Mouse (Mus musculus) liver, postnatal 0 days (tissue): ENCODE measurements around the gene Padi6. TPM values are rescaled to one million over a fixed set of nuclear protein-coding genes. Genes with fewer than 3 reads are reported as not detected.

Experiments used
- ATAC-seq: fragments of 200-750 bp; cut with Nextera tagmentation; 2 replicates; pipeline ENCODE4 v1.8.0; 2017; ENCODE audit warnings: mild to moderate bottlenecking, moderate library complexity
- DNase-seq: peaks from one replicate; pipeline ENCODE4 v3.0.0-alpha.2; 2016
- H3K27ac ChIP-seq: fragments of 300-500 bp; sonication (generic); 2 replicates; pipeline ENCODE4 v1.5.1; 2014; ENCODE audit warnings: antibody characterized with exemption, moderate library complexity, mild to moderate bottlenecking, low read depth
- H3K27me3 ChIP-seq: fragments of 300-500 bp; sonication (generic); 2 replicates; pipeline ENCODE4 v1.6.1; 2014; ENCODE audit warnings: low read length, control low read depth, mixed read lengths; ENCODE audit not compliant: insufficient read depth
- H3K36me3 ChIP-seq: fragments of 300-500 bp; sonication (generic); replicated peaks from 2 replicates; pipeline ENCODE4 v1.6.1; 2014; ENCODE audit warnings: mild to moderate bottlenecking, control low read depth, low read length, moderate library complexity, mixed read lengths; ENCODE audit not compliant: insufficient read depth
- H3K4me1 ChIP-seq: fragments of 300-500 bp; sonication (generic); 2 replicates; pipeline ENCODE4 v1.6.1; 2014; ENCODE audit warnings: antibody characterized with exemption, mild to moderate bottlenecking, control low read depth; ENCODE audit not compliant: insufficient read depth
- H3K4me2 ChIP-seq: fragments of 300-500 bp; sonication (generic); 2 replicates; pipeline ENCODE4 v1.6.1; 2014; ENCODE audit warnings: low read depth, mild to moderate bottlenecking, low read length, moderate library complexity, mixed read lengths
- H3K4me3 ChIP-seq: fragments of 300-500 bp; sonication (generic); 2 replicates; pipeline ENCODE4 v1.5.1; 2014; ENCODE audit warnings: low read depth, low read length
- H3K9ac ChIP-seq: fragments of 300-500 bp; sonication (generic); replicated peaks from 2 replicates; pipeline ENCODE4 v1.6.1; 2014; ENCODE audit warnings: mild to moderate bottlenecking, moderate library complexity
- H3K9me3 ChIP-seq: fragments of 300-500 bp; sonication (generic); 2 replicates; pipeline ENCODE4 v1.6.1; 2016; ENCODE audit warnings: mild to moderate bottlenecking, control low read depth, low read length, mixed read lengths
- CTCF ChIP-seq: sonication (generic); IDR thresholded peaks from 2 replicates; pipeline ENCODE4 v1.5.1; 2016; ENCODE audit warnings: antibody characterized with exemption, low read depth
- EP300 ChIP-seq: IDR thresholded peaks from 2 replicates; pipeline ENCODE4 v1.6.1; 2016; ENCODE audit warnings: antibody characterized with exemption, low read depth, mild to moderate bottlenecking
- WGBS: fragments of 180-500 bp; shearing (Covaris S2); extraction: QIAGEN DNeasy Blood & Tissue Kit; methylation state at CpG from one replicate; pipeline ENCODE4 v1.1.7; 2014; ENCODE audit not compliant: insufficient replicate concordance; 5-methylcytosine and 5-hydroxymethylcytosine counted together
- polyA plus RNA-seq: library from polyadenylated mRNA; unstranded; fragments of >200 nt; fragmentation: Nextera tagmentation; extraction: Ambion mirVana; gene quantifications from 2 replicates; pipeline ENCODE4 v1.2.1, GENCODE M21; 2015

Padi6 gene
- polyA plus RNA-seq, 1 experiment from 2014 or later: not detected

DNA sequence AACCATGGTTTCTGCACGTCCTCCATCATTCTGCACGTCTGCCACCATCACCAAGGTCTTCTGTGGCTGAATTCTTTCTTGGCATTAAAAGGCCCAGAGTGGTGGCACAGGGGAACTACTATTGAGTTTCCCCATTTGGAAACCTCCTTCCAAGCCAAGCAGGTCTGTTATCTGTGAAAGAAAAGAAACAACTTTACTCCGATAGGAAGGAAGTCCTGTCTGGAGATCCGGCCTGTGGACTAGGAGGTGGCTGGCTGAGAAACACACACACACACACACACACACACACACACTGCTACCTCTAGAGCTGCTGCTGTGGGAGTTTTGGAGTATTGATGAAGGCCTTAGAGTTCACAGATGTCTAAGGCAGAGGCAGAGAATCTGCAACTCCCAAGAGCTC is 48.9 kb downstream of the Padi6 start:
- Histone ChIP-seq H3K4me3 (no peak overlapping the region), H3K9me3 (no peaks in the 10 kb centered on the region), H3K27me3 (no peaks in the 10 kb centered on the region), H3K4me2 (no peak overlapping the region), H3K4me1 (peaks cover 28% of the 10 kb centered on the region), H3K9ac (no peak overlapping the region), H3K27ac (no peak overlapping the region), H3K36me3 (no peaks in the 10 kb centered on the region)
- 34% methylated on average over 4 of the region's 4 CpGs for WGBS
- no peak for ATAC-seq
- no peak for DNase-seq
- TF ChIP-seq CTCF: no peak
- TF ChIP-seq EP300: no peak

DNA sequence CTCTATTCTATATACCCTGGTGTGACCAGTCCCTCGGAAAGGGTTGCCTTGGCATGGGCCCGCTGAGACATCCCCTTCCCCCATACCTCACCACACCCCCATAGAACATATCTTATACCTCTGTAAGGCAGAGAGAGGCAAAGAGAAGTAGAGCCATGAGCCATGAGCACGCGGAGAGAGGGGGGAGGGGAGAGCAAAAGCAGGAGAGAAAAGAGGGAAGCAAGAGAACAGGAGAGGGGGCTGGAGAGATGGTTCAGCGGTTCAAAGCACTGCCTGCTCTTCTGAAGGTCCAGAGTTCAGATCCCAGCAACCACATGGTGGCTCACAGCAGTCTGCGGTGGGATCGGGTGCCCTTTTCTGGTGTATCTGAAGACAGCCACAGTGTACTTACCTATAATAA is 51.0 kb downstream of the Padi6 start:
- Histone ChIP-seq H3K4me1 (peaks cover 28% of the 10 kb centered on the region), H3K36me3 (no peaks in the 10 kb centered on the region), H3K27me3 (no peaks in the 10 kb centered on the region), H3K27ac (no peak overlapping the region), H3K9me3 (no peaks in the 10 kb centered on the region), H3K4me2 (no peak overlapping the region), H3K4me3 (no peak overlapping the region), H3K9ac (no peak overlapping the region)
- DNase-seq: no peak
- ATAC-seq: no peak
- no peak for TF ChIP-seq EP300
- TF ChIP-seq CTCF: no peak
- WGBS: 50% methylated on average over 7 of the region's 7 CpGs

DNA sequence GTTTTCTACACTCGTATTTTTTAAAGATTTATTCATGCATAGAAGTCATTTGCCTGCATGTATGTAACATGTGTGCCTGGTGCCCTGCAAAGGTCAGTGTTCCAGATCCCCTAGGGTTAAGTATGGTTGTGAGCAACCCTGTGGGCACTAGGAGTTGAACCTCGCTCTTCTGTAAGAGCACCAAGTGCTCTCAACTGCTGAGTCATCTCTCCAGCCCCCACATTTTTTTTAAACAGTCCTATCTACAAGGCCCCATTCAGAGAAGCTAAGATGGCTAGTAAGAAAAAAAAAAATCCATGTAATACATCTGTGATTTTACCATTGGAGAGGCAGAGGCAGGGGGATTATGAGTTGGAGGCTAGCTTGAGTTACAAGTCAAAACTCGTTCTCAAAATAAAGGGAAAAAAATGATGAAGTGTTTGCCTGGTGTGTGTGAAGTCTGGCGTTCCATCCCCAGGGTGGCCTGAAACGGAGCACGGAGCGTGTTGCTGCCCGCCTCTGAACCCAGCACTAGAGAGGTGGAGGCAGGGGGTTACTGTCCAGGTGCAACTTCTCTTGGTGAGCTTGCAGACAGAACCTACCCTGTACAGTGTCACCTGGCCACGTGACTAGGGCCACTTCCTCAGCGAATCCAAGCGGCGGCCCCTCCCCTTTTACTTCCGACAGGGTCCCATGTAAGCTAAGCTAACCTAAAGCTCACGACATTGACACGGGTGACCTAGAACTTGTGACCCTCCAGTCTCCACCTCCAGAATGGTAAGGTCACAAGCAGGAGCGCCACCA is 52.4 kb downstream of the Padi6 start:
- peaks cover 24% of the 10 kb centered on the region for H3K4me1 ChIP-seq
- WGBS: 57% methylated on average over 16 of the region's 16 CpGs
- H3K36me3 ChIP-seq: no peaks in the 10 kb centered on the region
- no peaks in the 10 kb centered on the region for H3K9me3 ChIP-seq
- H3K4me2 ChIP-seq: peak overlapping the region; percentile 28; the same call in 1 of the 2 replicates
- H3K27me3 ChIP-seq: no peaks in the 10 kb centered on the region
- TF ChIP-seq CTCF: no peak
- no peak for TF ChIP-seq EP300
- DNase-seq (no peak), ATAC-seq (peak; percentile 43)
- no peak overlapping the region for H3K9ac ChIP-seq
- H3K27ac ChIP-seq: peak overlapping the region; percentile 37; the same call in 1 of the 2 replicates
- no peak overlapping the region for H3K4me3 ChIP-seq

DNA sequence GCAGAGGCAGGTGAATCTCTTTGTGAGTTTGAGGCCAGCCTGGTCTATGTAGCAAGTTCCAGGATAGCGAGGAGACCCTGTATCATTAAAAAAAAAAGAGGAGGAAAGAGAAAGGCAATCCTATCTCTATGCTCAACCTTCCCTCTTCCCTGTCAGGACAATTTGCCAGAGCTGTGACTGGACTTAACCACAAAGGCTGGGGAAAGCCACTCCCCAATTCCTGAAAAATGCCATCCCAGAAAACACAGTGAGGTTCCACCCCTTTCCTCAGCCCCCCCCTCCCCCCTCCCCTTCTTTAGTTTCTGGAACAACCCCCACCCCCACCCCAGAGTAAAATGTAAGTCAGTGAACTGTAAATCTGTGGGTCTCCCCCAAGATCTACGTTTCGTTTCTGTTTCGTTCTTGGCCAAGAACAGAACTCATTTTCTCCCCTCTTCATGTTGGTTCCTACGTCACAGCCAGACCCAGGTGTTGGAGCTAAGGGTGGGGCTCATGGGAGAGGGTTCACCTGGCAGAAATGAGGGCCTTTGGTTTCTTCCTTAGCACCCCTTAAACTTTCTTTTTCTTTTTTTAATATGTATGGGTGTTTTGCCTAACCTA is 53.5 kb downstream of the Padi6 start:
- Histone ChIP-seq H3K36me3 (no peaks in the 10 kb centered on the region), H3K4me2 (no peak overlapping the region), H3K4me1 (peaks cover 35% of the 10 kb centered on the region), H3K9ac (no peak overlapping the region), H3K4me3 (no peak overlapping the region), H3K27me3 (no peaks in the 10 kb centered on the region), H3K27ac (no peak overlapping the region), H3K9me3 (no peaks in the 10 kb centered on the region)
- 71% methylated on average over 5 of the region's 5 CpGs for WGBS
- ATAC-seq: no peak
- DNase-seq: no peak
- no peak for TF ChIP-seq EP300
- TF ChIP-seq CTCF: no peak

DNA sequence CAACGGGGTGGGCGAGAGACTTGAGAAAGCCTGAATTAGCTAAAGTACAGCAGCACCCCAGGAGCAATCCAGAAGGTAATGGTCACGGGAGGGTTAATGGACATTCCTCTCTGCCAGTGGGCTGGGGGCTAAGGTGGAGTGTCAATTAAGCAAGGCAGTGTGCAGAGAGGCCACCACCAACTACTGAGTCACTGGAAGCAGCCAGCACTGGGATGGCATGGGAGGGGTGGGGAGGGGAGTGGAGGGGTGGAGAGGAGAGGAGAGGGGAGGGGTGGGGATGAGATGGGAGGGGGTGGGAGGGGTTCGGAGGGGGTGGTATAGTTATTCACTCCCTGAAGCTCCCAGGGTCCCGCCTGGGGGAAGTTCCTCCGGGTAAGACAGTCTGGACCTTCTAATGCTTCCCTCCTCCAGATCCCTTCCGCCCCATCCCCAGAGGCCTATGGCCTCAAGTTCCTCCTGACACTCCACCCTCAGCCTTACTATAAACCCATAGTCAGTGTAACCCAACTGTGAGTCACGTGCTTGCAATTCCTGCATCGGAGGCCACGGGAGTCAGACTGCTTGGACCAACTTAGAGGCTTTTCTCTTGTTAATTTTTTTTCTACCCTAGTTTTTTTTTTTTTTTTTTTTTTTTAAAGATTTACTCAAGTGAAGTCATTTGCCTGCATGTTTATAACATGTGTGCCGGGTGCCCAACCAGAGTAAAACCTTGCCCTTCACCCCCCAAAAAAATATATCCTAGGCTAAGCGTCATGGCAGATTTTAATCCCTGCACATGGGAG is 54.2 kb downstream of the Padi6 start:
- TF ChIP-seq CTCF (no peak), EP300 (no peak)
- H3K4me2 ChIP-seq: no peak overlapping the region
- no peak overlapping the region for H3K4me3 ChIP-seq
- no peaks in the 10 kb centered on the region for H3K27me3 ChIP-seq
- 56% methylated on average over 12 of the region's 12 CpGs for WGBS
- ATAC-seq (no peak), DNase-seq (no peak)
- no peak overlapping the region for H3K27ac ChIP-seq
- H3K9me3 ChIP-seq: no peaks in the 10 kb centered on the region
- no peaks in the 10 kb centered on the region for H3K36me3 ChIP-seq
- H3K4me1 ChIP-seq: peaks cover 36% of the 10 kb centered on the region
- H3K9ac ChIP-seq: no peak overlapping the region

DNA sequence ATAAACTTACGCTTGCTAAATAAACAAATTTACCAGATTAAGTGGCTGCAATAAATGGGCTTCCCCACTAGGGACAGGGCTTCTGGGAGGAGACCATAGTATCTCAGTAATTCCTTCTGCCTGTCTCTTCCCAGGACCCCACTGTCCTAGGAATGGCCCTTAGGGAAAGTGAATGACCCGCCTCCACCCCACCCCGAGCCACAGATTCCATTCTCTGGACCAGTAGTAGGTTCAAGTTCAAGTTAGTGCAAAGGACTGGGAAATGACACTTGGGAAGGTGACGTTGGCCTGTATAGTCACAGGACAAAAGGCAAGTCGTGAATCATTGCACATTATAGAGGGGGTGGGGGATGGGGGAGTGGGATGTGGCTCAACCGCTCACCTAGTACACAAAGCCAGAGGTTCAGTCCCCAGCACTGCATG is 57.6 kb downstream of the Padi6 start:
- Histone ChIP-seq H3K4me1 (peaks cover 35% of the 10 kb centered on the region), H3K4me3 (peak overlapping the region; percentile 39), H3K36me3 (no peaks in the 10 kb centered on the region), H3K9me3 (no peaks in the 10 kb centered on the region), H3K9ac (peak overlapping the region; percentile 53; the same call in 1 of the 2 replicates), H3K4me2 (peak overlapping the region; percentile 77), H3K27ac (peak overlapping the region; percentile 78), H3K27me3 (no peaks in the 10 kb centered on the region)
- 0 out of 2 replicates have a peak, but pooled peaks have one; percentile 10 for ATAC-seq
- peak; percentile 47 for TF ChIP-seq CTCF
- TF ChIP-seq EP300: no peak
- WGBS: 26% methylated on average over 6 of the region's 6 CpGs
- no peak for DNase-seq
